34 mouse cellular contexts compared by ENCODE assay signal in genomic region chr7:100978171-100978570, GRCm38 (mm10). TPM values are rescaled to one million over a fixed set of nuclear protein-coding genes. Genes with fewer than 3 reads are reported as not detected.
"Had no signal": no experiment of that assay in that cellular context is flagged by ENCODE, and none has a peak within 500 bp of the region (broad histone marks: within the 10 kb centered on the region; RNA-seq: fewer than 3 reads in every experiment).

No protein-coding gene starts in this region.

- DNase-seq: heart, adult 2 months; heart, postnatal 10 days; heart, postnatal 14 days; heart, postnatal 36 days; heart, postnatal 4 days; kidney, adult 11 months; kidney, adult 18-20 months; kidney, adult 2 months; kidney, adult 8-10 months; kidney, adult 9 months; kidney, postnatal 10 days; kidney, postnatal 14 days; kidney, postnatal 25 days; kidney, postnatal 36 days; kidney, postnatal 4 days; layer of hippocampus, adult 9-11 months; layer of hippocampus, postnatal 36 days had no signal

- ATAC-seq: hindbrain, embryonic 16.5 days; hindbrain, postnatal 0 days; inflammation-experienced regulatory T-cells, adult 6 months; intestine, embryonic 16.5 days had no signal

- H3K4me3 ChIP-seq: heart, adult 2 months; heart, embryonic 12.5 days; heart, embryonic 13.5 days; heart, embryonic 15.5 days; hindbrain, embryonic 10.5 days; hindbrain, embryonic 12.5 days; hindbrain, embryonic 13.5 days; hindbrain, embryonic 15.5 days; intestine, embryonic 15.5 days; kidney, embryonic 15.5 days; layer of hippocampus, adult 2 months had no signal

- H3K9me3 ChIP-seq: heart, embryonic 12.5 days; heart, embryonic 13.5 days; heart, embryonic 15.5 days; hindbrain, embryonic 10.5 days; hindbrain, embryonic 12.5 days; hindbrain, embryonic 13.5 days; hindbrain, embryonic 15.5 days; intestine, embryonic 15.5 days; kidney, embryonic 15.5 days had no signal

- H3K27ac ChIP-seq: hindbrain, embryonic 10.5 days; hindbrain, embryonic 12.5 days; hindbrain, embryonic 13.5 days; hindbrain, embryonic 14.5 days; hindbrain, embryonic 15.5 days; hindbrain, postnatal 0 days; kidney, embryonic 15.5 days; kidney, postnatal 0 days had no signal

- H3K36me3 ChIP-seq: heart, embryonic 12.5 days; heart, embryonic 13.5 days; heart, embryonic 15.5 days; hindbrain, embryonic 10.5 days; hindbrain, embryonic 12.5 days; hindbrain, embryonic 13.5 days; hindbrain, embryonic 15.5 days; intestine, embryonic 15.5 days; kidney, embryonic 15.5 days had no signal

- H3K4me2 ChIP-seq: heart, embryonic 11.5 days; heart, embryonic 12.5 days; heart, embryonic 13.5 days; heart, embryonic 15.5 days; hindbrain, embryonic 12.5 days; hindbrain, embryonic 13.5 days; hindbrain, embryonic 14.5 days; hindbrain, embryonic 15.5 days; kidney, embryonic 15.5 days had no signal

- H3K9ac ChIP-seq: heart, embryonic 12.5 days; heart, embryonic 13.5 days; heart, embryonic 15.5 days; hindbrain, embryonic 12.5 days; hindbrain, embryonic 13.5 days; hindbrain, embryonic 14.5 days; hindbrain, embryonic 15.5 days; intestine, embryonic 15.5 days; kidney, embryonic 15.5 days had no signal

RNA-seq across cellular contexts. Expression of gene P2ry2, which starts 34.5 kb away (rescaled TPM):
- polyA plus RNA-seq: inflammation-experienced regulatory T-cells, adult 6 months had no signal

RNA-seq across cellular contexts. Expression of gene Arhgef17, which starts 46.3 kb away (rescaled TPM):
- polyA plus RNA-seq: inflammation-experienced regulatory T-cells, adult 6 months had no signal
